Mouse (Mus musculus): ENCODE measurements around the gene Polk. TPM values are rescaled to one million over a fixed set of nuclear protein-coding genes. Genes with fewer than 3 reads are reported as not detected.

Polk gene
- polyA plus RNA-seq, 1 experiment from 2014 or later = 8.8 TPM

- Histone ChIP-seq H3K4me3 (replicated peaks) (no peak overlapping the region), H3K4me1 (replicated peaks) (peaks cover 1% of the 10 kb centered on the region), H3K27me3 (replicated peaks) (no peaks in the 10 kb centered on the region), H3K4me2 (replicated peaks) (no peak overlapping the region), H3K36me3 (no peaks in the 10 kb centered on the region), H3K9ac (no peak overlapping the region), H3K27ac (no peak overlapping the region), H3K9me3 (no peaks in the 10 kb centered on the region)
- WGBS = 89% methylated on average over 3 of the region's 3 CpGs
- ATAC-seq = no peak
Measured at GRCm38 (mm10) chr13:96527022-96527421, 15.4 kb downstream of the Polk start.

- Histone ChIP-seq H3K9me3 (no peaks in the 10 kb centered on the region), H3K27ac (no peak overlapping the region), H3K9ac (no peak overlapping the region), H3K36me3 (no peaks in the 10 kb centered on the region), H3K4me1 (replicated peaks) (no peaks in the 10 kb centered on the region; the same call in 1 of the 2 replicates), H3K4me2 (replicated peaks) (no peak overlapping the region), H3K4me3 (replicated peaks) (no peak overlapping the region), H3K27me3 (replicated peaks) (no peaks in the 10 kb centered on the region)
- no peak for ATAC-seq
- 93% methylated on average over 3 of the region's 3 CpGs for WGBS
Measured at GRCm38 (mm10) chr13:96521294-96521693, 21.1 kb downstream of the Polk start.

GRCm38 (mm10) chr13:96517335-96517734 lies 25.0 kb downstream of the Polk start:
- 42% methylated on average over 2 of the region's 2 CpGs for WGBS
- H3K4me2 ChIP-seq (replicated peaks) = no peak overlapping the region
- H3K27ac ChIP-seq = no peak overlapping the region
- H3K9me3 ChIP-seq = no peaks in the 10 kb centered on the region
- H3K4me3 ChIP-seq (replicated peaks) = no peak overlapping the region
- peaks cover 3% of the 10 kb centered on the region; the same call in 1 of the 2 replicates for H3K4me1 ChIP-seq (replicated peaks)
- no peaks in the 10 kb centered on the region for H3K27me3 ChIP-seq (replicated peaks)
- no peak overlapping the region for H3K9ac ChIP-seq
- H3K36me3 ChIP-seq = no peaks in the 10 kb centered on the region
- ATAC-seq = peak; percentile 43; the same call in 1 of the 2 replicates

- H3K36me3 ChIP-seq = no peaks in the 10 kb centered on the region
- no peaks in the 10 kb centered on the region for H3K9me3 ChIP-seq
- H3K4me2 ChIP-seq (replicated peaks) = no peak overlapping the region
- no peak overlapping the region for H3K27ac ChIP-seq
- no peaks in the 10 kb centered on the region for H3K27me3 ChIP-seq (replicated peaks)
- 93% methylated on average over 9 of the region's 9 CpGs for WGBS
- H3K9ac ChIP-seq = no peak overlapping the region
- peak; percentile 31; the same call in 1 of the 2 replicates for ATAC-seq
- no peak overlapping the region for H3K4me3 ChIP-seq (replicated peaks)
- H3K4me1 ChIP-seq (replicated peaks) = peaks cover 3% of the 10 kb centered on the region; the same call in 1 of the 2 replicates
Measured at GRCm38 (mm10) chr13:96516249-96516648, 26.1 kb downstream of the Polk start.

GRCm38 (mm10) chr13:96514154-96514942 lies 28.0 kb downstream of the Polk start:
- peak; percentile 53; the same call in 1 of the 2 replicates for ATAC-seq
- 54% methylated on average over 5 of the region's 5 CpGs for WGBS
- 0 out of 2 replicates have a peak overlapping the region, but pooled peaks have one; percentile 33 for H3K27ac ChIP-seq
- H3K4me2 ChIP-seq (replicated peaks) = no peak overlapping the region
- no peak overlapping the region for H3K9ac ChIP-seq
- H3K36me3 ChIP-seq = no peaks in the 10 kb centered on the region
- H3K9me3 ChIP-seq = no peaks in the 10 kb centered on the region
- peaks cover 3% of the 10 kb centered on the region; the same call in 1 of the 2 replicates for H3K4me1 ChIP-seq (replicated peaks)
- no peaks in the 10 kb centered on the region for H3K27me3 ChIP-seq (replicated peaks)
- H3K4me3 ChIP-seq (replicated peaks) = no peak overlapping the region

- no peaks in the 10 kb centered on the region for H3K36me3 ChIP-seq
- H3K27ac ChIP-seq = no peak overlapping the region
- no peak overlapping the region for H3K4me3 ChIP-seq (replicated peaks)
- no peak overlapping the region for H3K4me2 ChIP-seq (replicated peaks)
- H3K4me1 ChIP-seq (replicated peaks) = peaks cover 3% of the 10 kb centered on the region; the same call in 1 of the 2 replicates
- 36% methylated on average over 5 of the region's 5 CpGs for WGBS
- no peaks in the 10 kb centered on the region for H3K27me3 ChIP-seq (replicated peaks)
- ATAC-seq = no peak
- H3K9ac ChIP-seq = no peak overlapping the region
- H3K9me3 ChIP-seq = no peaks in the 10 kb centered on the region
Measured at GRCm38 (mm10) chr13:96511893-96512292, 30.5 kb downstream of the Polk start.

GRCm38 (mm10) chr13:96511262-96511661 lies 31.1 kb downstream of the Polk start:
- WGBS = 82% methylated on average over 1 of the region's 1 CpGs
- Histone ChIP-seq H3K36me3 (no peaks in the 10 kb centered on the region), H3K4me3 (replicated peaks) (no peak overlapping the region), H3K9ac (no peak overlapping the region), H3K4me2 (replicated peaks) (no peak overlapping the region), H3K4me1 (replicated peaks) (peaks cover 3% of the 10 kb centered on the region; the same call in 1 of the 2 replicates), H3K9me3 (no peaks in the 10 kb centered on the region), H3K27me3 (replicated peaks) (no peaks in the 10 kb centered on the region), H3K27ac (no peak overlapping the region)
- ATAC-seq = no peak

- Histone ChIP-seq H3K27me3 (replicated peaks) (no peaks in the 10 kb centered on the region), H3K9me3 (no peaks in the 10 kb centered on the region), H3K9ac (no peak overlapping the region), H3K36me3 (no peaks in the 10 kb centered on the region), H3K27ac (no peak overlapping the region), H3K4me1 (replicated peaks) (0 out of 2 replicates have a peak, but pooled peaks cover 3% of the 10 kb centered on the region), H3K4me3 (replicated peaks) (no peak overlapping the region), H3K4me2 (replicated peaks) (no peak overlapping the region)
- ATAC-seq = peak; percentile 51; the same call in 1 of the 2 replicates
- 60% methylated on average over 13 of the region's 13 CpGs for WGBS
Measured at GRCm38 (mm10) chr13:96510635-96511034, 31.7 kb downstream of the Polk start.

- ATAC-seq = no peak
- Histone ChIP-seq H3K4me1 (replicated peaks) (no peaks in the 10 kb centered on the region), H3K27me3 (replicated peaks) (no peaks in the 10 kb centered on the region), H3K9me3 (no peaks in the 10 kb centered on the region), H3K4me3 (replicated peaks) (no peak overlapping the region), H3K9ac (no peak overlapping the region), H3K4me2 (replicated peaks) (no peak overlapping the region), H3K27ac (no peak overlapping the region), H3K36me3 (no peaks in the 10 kb centered on the region)
- WGBS = 73% methylated on average over 4 of the region's 4 CpGs
Measured at GRCm38 (mm10) chr13:96507541-96507940, 34.8 kb downstream of the Polk start.

- no peak overlapping the region for H3K4me2 ChIP-seq (replicated peaks)
- no peak overlapping the region for H3K27ac ChIP-seq
- H3K4me3 ChIP-seq (replicated peaks) = no peak overlapping the region
- no peaks in the 10 kb centered on the region for H3K9me3 ChIP-seq
- no peaks in the 10 kb centered on the region for H3K4me1 ChIP-seq (replicated peaks)
- no peak overlapping the region for H3K9ac ChIP-seq
- 71% methylated on average over 6 of the region's 6 CpGs for WGBS
- H3K27me3 ChIP-seq (replicated peaks) = no peaks in the 10 kb centered on the region
- no peak for ATAC-seq
- H3K36me3 ChIP-seq = no peaks in the 10 kb centered on the region
Measured at GRCm38 (mm10) chr13:96506313-96506712, 36.1 kb downstream of the Polk start.

GRCm38 (mm10) chr13:96505661-96506060 lies 36.7 kb downstream of the Polk start:
- H3K27ac ChIP-seq = no peak overlapping the region
- H3K9me3 ChIP-seq = no peaks in the 10 kb centered on the region
- H3K4me2 ChIP-seq (replicated peaks) = no peak overlapping the region
- H3K4me3 ChIP-seq (replicated peaks) = no peak overlapping the region
- 79% methylated on average over 4 of the region's 4 CpGs for WGBS
- H3K27me3 ChIP-seq (replicated peaks) = no peaks in the 10 kb centered on the region
- H3K36me3 ChIP-seq = 0 out of 2 replicates have a peak, but pooled peaks cover 2% of the 10 kb centered on the region
- no peak overlapping the region for H3K9ac ChIP-seq
- ATAC-seq = no peak
- H3K4me1 ChIP-seq (replicated peaks) = no peaks in the 10 kb centered on the region

- Histone ChIP-seq H3K9ac (no peak overlapping the region), H3K9me3 (no peaks in the 10 kb centered on the region), H3K4me1 (replicated peaks) (no peaks in the 10 kb centered on the region), H3K4me2 (replicated peaks) (no peak overlapping the region), H3K4me3 (replicated peaks) (no peak overlapping the region), H3K27ac (no peak overlapping the region), H3K27me3 (replicated peaks) (no peaks in the 10 kb centered on the region), H3K36me3 (0 out of 2 replicates have a peak, but pooled peaks cover 2% of the 10 kb centered on the region)
- 94% methylated on average over 2 of the region's 2 CpGs for WGBS
- ATAC-seq = no peak
Measured at GRCm38 (mm10) chr13:96499891-96500290, 42.5 kb downstream of the Polk start.

GRCm38 (mm10) chr13:96496630-96497029 lies 45.7 kb downstream of the Polk start:
- 0 out of 2 replicates have a peak, but pooled peaks cover 2% of the 10 kb centered on the region for H3K36me3 ChIP-seq
- no peak for ATAC-seq
- no peak overlapping the region for H3K27ac ChIP-seq
- no peaks in the 10 kb centered on the region for H3K27me3 ChIP-seq (replicated peaks)
- no peaks in the 10 kb centered on the region for H3K9me3 ChIP-seq
- WGBS = 86% methylated on average over 8 of the region's 8 CpGs
- H3K4me3 ChIP-seq (replicated peaks) = no peak overlapping the region
- H3K4me1 ChIP-seq (replicated peaks) = no peaks in the 10 kb centered on the region
- H3K4me2 ChIP-seq (replicated peaks) = no peak overlapping the region
- H3K9ac ChIP-seq = no peak overlapping the region
